Mouse (Mus musculus): Measurements from ENCODE around the gene Fcgr2b.
"Not testable (repeated sequence)": the region's sequence is repeated elsewhere in the genome, so short reads cannot be mapped to it uniquely, and the experiment has no call there.

Fcgr2b gene

DNA sequence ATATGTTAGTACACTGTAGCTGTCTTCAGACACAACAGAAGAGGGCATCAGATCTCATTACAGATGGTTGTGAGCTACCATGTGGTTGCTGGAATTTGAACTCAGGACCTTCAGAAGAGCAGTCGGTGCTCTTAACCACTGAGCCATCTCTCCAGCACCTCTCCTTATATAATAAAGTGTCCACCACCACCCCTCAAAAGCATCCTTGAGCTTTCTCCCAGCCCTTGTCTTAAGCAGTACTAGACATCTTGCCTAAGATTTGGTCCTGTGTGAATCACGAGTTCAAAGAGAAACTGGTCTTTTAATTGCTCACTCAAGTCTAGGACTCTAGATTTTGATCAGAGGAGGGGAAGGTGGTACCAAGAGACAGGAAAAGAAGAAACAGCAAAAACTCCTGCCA, 997 bp downstream of the Fcgr2b start:
- not testable (repeated sequence) for DNase-seq

DNA sequence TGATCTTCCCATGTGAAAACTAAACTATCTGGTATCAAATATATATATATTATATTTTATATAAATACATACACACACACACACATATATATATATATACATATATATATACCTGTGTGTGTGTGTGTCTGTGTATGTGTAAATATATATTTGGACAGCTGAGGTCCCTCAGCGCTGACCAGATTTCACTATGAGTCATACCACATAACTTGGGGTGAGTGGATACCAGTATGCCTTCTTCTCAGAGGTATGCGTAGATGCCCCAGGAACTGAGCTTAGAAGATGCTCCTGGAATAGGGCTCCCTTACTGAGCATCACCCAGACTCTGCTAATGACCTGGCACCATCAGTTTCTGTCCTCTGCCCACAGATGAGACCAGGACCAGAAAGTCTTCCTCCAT, 1.6 kb downstream of the Fcgr2b start:
- DNase-seq, result no peak

DNA sequence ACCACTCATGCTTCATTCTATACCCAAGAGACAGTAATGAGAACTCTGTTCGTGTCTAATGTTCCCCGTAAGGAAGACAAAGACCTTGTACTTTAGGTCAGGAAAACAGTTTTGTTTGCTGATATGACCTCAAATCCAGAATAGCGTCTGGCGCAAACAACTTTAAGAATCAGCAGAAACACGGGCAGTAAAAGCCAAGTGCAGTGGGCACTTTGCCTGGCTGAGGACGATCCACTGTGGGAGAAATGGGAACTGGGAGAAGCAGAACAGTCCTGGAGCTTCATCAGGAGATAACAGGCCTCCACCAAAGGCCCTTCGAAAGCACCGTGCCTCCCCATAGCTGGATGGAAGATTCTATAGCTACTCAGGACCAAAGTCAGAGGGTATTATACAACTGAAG, 2.2 kb downstream of the Fcgr2b start:
- DNase-seq, result peak; percentile 28

DNA sequence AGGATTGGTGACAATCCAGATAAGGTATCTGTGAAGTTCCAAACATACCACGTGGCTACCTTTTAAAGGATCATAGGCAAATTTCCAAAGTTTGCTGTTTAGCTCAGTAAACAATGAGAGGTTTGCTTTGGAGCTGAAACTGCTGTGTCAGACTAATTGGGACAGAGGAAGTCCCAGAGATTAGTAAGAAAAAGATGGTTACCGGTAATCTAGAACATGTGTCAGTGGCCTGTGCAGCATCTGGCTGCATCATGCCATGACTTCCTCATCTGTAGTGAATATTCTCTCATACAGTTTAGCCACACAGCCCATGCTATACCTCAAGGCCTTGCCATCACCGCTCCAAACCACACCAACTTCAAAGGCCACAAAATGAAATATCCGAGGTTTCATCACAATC, 3.4 kb downstream of the Fcgr2b start:
- no peak for DNase-seq

DNA sequence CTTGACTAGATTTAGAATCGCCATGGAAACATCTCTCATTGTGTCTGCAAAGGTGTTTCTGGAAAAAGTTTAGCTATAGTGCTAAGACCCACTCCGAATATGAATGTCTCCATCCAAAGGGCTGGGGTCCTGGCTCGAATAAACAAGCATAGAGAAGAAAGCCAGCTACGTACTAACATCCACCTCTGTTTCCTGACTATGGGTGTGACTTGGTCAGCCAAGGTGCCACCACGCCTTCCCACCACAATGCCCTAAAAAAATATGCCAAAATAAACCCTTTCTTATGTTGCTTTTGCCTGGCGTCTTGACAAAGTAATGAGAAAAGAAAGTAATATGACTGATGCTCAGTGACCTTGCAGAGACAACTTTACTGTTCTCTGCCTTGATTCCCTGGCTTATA, 3.9 kb downstream of the Fcgr2b start:
- no peak for DNase-seq

DNA sequence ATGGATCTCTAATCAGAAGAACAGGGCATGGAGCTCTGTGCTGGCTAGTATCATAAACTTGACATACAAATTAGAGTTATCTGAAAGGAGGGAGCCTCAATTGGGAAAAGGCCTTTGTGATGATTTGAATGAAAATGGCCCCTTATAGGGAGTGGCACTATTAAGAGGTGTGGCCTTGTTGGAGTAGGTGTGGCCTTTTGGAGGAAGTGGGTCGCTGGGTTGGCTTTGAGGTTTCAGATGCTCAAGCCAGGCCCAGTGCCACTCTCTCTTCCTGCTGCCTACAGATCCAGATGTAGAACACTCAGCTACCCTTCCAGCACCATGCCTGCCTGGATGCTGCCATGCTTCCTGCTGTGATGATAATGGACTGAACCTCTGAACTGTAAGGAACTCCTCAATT, 7.8 kb downstream of the Fcgr2b start:
- DNase-seq, result no peak

DNA sequence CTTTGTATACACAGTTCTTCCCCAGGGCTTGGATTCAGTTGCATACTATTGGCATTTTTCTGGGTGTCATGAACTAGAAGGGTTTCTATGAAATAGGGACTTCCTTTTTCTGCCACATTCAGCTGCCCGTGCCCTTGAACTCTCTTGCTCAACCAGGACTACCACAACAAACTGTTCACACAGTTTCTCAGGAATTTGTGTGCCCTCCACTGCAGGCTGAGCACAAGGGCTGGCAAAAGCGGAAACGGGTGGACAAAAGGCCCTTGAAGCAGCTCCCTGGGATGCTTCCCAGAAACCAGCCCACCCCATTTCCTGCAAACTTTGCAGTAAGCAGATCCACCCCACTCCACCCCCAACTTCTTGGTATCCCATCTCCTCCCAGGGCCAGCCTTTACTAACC, 8.8 kb downstream of the Fcgr2b start:
- DNase-seq, result no peak

DNA sequence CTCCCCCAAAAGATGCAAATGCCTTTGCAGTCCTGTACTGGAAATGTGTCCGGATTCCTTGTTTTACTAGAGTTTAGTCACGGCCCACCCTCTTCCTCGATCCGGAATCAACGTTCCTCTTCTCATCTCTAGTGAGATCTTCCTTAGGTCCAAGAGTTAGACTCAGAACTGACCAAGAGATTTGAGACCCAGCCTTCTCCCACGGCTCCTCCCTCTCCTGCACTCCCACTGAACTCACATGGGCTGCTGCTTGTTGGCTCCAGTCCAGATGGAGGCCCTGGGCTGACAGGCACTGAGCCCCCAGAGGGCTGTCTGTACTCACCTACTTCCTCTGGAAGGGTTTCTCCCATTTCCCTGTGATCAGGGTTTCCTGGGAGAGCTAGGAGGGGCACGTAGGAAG, 13.3 kb downstream of the Fcgr2b start:
- DNase-seq, result peak; percentile 16

DNA sequence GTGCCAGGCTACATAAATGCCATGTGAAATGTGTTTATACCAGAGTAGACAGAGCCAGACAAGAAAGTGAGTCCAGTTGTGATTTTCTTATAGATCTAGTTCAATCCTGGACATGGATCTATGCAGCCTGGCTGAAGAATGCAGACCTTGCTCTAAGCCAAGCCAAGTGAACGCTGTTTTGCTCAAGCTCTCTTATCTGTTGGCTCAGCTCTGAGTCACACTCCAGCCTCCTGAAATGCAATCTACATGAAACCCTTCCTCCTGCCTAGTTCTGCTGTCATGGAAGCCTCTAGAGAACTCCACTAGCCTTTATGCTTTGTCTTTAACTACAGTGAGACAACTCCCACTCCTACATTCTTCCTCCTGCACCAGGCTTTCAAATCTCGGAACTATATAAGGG, 14.0 kb downstream of the Fcgr2b start:
- no peak for DNase-seq

DNA sequence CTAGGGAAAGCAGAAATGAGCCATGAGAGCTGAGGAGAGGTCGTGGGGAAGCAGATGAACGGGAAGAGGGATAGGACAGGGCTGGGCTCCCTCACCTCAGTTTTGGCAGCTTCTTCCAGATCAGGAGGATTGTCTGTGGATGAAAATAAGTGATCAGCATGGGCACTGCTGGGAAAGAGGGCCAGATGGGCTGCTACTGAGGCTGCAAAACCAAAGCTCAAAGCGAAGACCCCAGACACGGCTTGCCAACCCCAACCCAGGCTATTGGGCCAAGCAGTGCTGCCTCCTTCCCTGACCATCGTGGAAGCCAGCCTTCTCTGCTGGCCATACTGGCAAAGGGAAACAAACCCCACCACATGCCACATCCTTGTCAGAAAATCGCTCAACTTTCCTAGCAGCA, 15.2 kb downstream of the Fcgr2b start:
- no peak for DNase-seq

DNA sequence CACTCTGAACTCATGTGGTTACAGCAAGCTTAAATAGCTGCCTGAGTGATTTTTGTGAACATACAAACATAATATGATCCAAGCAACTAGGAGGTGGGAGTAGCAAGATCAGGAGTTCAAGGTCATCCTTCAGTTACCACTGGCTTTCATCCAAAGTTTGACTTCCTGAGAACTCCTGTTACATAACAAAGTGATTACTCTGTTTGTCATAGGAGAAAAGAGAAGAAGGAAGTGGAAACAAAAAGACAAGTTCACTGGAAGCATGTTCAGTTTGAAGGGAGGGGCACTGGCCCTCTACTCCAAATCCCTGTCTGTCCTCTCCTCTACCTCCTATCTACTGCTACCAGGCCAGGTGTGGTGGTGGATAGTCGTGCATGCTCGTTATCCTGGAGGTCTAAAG, 16.6 kb downstream of the Fcgr2b start:
- DNase-seq, result peak; percentile 14

DNA sequence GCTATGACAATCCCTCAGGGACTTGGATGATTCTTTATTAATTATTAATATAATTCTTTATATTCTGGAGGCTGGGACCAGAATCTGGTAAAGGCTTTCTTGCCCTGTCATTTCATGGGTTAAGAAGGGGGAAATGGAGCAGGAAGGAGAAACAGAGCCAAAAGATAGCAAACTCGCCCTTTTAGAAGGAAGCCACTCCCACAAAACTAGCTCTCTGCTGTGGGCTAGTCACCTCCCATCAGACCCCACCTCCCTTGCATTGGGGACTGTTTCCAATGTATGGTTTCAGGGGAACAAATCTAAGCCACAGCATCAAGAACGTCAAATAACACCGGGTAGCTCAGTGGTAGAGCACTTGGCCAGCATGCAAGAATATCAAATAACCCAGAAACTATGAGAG, 18.1 kb downstream of the Fcgr2b start:
- no peak for DNase-seq

DNA sequence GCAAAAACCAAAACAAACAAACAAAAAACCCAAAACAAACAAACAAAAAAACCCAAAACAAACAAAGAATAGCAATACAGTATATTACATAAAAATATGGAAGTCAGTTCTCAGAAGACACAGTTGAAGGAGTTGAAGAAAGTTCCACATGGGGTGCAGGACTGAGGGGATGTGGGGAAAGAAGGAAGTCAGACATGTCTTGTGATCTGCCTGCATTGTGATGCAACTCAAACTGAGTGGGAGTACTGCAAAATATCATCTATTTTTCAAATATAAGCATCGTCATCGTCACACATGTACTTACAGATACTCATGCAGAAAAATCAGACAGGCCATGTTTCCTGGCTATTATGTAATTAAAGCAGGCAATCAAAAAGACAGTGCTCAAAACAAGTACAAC, 23.2 kb downstream of the Fcgr2b start:
- DNase-seq, result no peak

DNA sequence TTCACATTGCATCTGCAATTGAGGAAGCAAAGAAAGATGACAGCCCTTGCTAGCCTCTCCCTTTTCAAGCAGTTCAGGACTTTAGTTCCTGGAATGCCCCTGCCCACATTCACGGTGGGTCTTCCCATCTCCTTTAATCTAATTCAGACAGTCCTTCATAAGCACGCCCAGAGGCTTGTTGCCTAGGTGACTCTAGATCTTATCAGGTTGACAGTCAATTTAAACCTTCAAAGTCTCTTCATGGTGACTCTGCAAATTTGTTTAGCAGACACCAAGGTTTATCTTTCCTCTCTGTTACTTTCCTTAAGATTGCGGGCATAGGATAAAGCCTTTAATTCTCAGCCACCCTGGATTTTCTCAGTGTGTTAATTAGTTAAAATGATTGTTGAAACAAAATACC, 25.6 kb downstream of the Fcgr2b start:
- DNase-seq, result no peak

DNA sequence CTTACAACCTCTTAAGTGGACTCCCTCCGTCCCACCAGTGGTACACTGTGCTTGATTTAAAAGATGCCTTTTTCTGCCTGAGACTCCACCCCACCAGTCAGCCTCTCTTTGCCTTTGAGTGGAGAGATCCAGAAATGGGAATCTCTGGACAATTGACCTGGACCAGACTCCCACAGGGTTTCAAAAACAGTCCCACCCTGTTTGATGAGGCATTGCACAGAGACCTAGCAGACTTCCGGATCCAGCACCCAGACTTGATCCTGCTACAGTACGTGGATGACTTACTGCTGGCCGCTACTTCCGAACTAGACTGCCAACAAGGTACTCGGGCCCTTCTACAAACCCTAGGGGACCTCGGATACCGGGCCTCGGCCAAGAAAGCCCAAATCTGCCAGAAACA, 31.4 kb downstream of the Fcgr2b start:
- not testable (repeated sequence) for DNase-seq

DNA sequence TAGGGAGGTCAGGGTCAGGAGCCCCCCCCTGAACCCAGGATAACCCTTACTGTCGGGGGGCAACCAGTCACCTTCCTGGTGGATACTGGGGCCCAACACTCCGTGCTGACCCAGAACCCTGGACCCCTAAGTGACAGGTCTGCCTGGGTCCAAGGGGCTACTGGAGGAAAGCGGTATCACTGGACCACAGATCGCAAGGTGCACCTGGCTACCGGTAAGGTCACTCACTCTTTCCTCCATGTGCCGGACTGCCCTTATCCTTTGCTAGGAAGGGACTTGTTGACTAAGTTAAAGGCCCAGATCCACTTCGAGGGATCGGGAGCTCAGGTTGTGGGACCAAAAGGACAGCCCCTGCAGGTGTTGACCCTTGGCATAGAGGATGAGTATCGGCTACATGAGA, 32.2 kb downstream of the Fcgr2b start:
- DNase-seq, result not testable (repeated sequence)

DNA sequence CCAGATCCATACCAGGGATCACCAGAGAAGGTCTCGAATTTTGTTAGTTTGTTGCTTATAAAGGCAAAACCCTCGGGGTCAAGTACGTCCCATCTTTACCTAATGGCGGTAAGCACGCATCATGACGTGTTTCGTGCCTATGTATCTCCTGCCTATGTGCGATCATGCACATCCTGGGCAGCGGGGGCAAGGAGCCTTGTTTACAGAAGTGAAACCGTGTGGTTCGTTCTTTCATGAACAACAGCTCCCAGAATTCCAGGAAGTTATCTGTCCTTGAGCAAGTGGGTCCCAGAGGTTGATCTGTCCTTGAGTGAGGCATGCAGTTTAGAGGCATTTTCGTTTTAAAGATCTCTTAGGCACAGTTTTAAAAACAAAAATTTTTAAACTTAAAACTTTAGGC, 37.1 kb downstream of the Fcgr2b start:
- DNase-seq, result peak; percentile 5

DNA sequence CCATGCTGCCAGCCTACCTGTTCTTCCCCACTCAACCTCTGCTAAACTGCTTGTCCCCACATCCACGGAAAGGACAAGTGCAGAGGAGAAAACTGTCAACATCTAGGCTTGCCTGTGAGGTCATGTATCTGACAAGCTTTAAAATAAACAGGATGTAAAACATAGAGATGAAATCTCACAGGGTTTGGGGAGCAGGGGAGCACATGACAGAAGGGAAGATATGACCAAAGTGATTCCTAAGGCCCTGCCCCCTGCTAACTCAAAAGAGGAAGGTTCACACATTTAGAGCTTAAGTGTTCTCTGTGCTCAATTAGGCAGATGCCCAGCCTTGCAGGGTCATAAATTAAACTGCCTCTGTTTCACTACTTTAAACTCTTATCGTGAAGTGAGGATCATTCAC, 42.0 kb downstream of the Fcgr2b start:
- DNase-seq, result no peak

DNA sequence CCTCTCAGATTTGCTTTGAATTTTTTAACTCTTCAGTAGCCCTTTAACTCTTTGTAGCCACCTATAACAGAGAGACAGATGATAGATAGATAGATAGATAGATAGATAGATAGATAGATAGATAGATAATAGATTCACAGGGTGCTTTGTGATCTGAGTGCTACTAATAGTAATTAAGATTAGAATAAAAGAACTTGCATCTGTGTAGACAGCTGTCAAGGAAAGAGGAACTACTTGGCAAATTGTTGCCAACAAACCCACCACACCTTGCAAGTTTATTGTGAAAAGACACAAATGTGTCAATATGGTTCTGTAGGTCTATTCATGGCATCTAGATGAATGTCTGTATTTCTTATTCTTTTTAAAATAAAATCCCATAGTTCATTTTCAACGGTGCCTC, 42.4 kb downstream of the Fcgr2b start:
- DNase-seq, result no peak

DNA sequence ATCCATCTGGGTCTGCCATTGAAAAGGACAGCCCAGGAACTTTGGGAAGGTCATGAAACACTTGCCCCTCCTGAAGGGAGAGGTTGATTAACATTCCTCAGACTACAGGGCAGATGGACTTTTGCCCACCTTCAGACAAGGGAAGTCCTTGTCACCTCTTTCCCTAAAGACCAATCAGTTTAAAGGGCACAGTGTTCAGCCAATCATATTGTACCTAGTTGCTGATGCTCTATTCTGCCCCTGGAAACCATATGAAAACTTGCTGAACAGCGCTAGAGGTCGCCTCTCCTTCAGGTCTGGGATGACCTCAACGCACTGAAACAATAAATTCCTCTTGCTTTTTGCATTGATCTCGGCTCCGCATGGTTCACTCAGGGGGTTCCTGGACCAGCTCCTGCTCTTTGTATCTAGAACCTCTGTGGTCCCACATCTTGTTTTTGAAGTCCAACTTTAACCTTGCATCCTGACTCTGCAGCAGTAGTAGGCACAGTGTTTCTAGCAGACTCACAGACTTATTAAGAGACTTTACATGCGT, 42.9 kb downstream of the Fcgr2b start:
- no peak for DNase-seq

DNA sequence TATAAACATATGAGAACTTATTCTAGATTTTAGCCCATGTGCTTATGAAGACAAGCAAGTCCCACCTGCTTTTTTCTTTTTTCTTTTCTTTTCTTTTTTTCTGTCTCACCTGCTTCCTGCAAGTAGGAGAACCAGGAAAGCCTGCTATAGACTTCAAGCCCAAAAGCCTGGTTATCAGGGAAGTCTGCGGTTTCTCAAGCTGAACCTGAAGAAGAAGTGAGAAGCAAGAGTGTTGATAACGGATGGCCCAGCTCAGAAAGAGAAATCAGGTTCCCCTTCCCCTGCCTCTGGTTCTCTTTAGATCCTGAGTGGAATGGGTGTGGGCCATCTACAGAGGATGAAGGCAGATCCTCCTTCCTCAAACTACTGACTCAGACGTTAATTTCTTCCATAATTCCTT, 44.3 kb downstream of the Fcgr2b start:
- no peak for DNase-seq

DNA sequence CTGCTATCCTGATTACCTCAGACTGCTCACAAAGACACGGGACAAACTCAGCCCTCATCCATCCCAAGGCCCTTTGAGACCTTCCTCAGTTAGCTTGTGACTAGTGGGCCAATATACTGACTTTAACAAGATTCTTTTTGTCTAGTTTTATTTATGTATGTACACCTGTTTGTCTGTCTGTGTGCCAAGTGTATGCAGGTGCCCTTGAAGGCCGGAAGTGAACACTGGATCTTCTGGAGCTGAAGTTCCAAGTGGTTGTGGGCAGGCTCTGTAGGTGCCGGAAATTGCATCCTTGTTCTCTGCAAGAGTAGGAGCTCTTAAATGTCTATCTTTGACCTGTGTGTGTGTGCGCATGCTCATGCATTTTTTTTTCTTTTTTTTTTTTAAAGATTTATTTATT, 47.1 kb downstream of the Fcgr2b start:
- no peak for DNase-seq

DNA sequence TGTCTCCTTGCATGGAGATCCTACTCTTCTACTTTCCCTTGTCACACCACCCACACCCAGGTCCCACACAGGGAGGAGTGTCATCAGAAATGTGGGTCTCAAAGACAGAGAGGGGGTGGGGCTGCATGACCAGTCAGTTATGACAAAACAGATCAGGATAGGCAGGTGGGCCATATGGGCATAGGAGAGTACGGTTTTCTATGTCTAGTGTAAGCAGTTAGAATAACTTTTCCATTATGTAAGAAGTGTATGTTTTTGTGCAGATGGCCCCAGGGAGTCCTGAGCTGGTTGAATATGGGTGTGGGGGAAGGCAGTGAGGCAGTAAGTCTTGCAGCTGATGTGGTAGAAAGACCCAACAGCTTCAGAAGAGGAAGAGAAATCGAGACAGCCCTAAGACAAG, 47.9 kb downstream of the Fcgr2b start:
- DNase-seq, result no peak

DNA sequence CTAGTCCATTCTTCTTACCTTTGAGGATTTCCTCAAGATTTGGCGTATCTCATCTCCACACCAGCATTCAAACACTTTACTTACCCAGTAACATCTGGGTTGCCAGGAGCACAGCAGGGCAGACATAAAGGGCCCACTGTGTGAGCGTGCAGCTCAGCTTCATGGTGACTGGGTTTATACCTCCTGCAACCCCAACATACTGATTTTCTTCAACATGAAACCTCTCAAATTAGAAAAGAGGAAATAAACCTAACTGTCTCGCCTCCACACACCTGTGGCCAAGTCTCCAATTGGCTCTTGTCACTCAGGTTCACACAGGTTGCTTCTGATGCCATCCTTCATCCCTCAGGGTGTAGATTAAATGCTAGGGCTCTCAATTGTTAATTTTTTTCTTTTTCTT, 49.0 kb downstream of the Fcgr2b start, which contains the start of gene Fcrla:
Fcrla (minus strand) TSS at position 206 of the 400 bp plus-strand sequence.
- DNase-seq, result no peak

DNA sequence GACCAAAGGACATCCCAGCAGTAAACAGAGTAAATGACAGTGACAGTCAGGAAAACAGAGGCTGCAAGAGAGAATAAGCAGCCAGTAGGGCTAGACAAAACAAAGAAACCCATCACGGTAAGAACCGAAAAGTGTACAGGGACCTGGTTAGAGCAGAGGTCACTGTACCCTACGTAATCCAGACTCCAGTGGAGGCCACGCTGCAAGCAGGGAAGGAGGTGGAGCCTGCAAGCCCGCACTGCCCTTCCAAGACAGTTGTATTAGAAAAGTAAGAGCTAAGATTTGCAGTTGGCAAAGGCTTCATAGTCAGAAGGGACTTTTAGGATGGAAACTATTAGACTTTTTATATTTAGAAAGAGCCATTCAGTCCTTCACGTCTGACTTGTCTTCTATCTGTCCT, 49.4 kb downstream of the Fcgr2b start:
- DNase-seq, result no peak

DNA sequence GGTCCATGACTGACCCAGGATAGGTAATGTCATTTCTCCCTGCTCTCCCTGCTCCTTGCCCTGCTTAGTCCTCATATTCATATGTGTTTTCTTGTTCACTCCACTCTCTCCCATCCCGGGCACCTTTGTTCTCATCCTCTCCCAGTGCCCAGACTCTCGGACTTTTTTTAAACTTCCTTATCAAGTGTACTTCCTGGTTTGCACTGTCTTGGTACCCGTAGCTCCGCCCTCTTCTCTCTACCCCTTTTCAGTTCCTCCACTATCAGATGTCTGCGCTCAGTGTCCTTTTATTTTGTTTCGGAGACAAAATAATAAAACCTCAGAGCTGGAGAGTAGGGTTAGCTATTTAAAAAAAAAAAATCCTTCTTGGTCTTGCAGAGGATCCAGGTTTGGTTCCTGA, 51.9 kb downstream of the Fcgr2b start:
- no peak for DNase-seq

All from kidney, postnatal 14 days (tissue).